Mouse (Mus musculus): Measurements from ENCODE around the gene Carnmt1.

- TF ChIP-seq POLR2A (IDR thresholded peaks at IDR 0.05; ENCODE audit: borderline replicate concordance, low read depth, low read length) (no peak), CTCF (IDR thresholded peaks at IDR 0.05; ENCODE audit: low read depth, low read length) (no peak)
Observed at GRCm38 (mm10) chr19:18735901-18736300, 65.3 kb downstream of the Carnmt1 start.

All from bone marrow macrophage, adult 2 months (primary cell).